Mouse (Mus musculus): ENCODE measurements around the gene Bcl11a. TPM values are rescaled to one million over a fixed set of nuclear protein-coding genes. Genes with fewer than 3 reads are reported as not detected.

Gene Bcl11a
- total and polyA plus RNA-seq, 3 experiments, result 25.4 to 93.2 (median 53.5) TPM

DNA sequence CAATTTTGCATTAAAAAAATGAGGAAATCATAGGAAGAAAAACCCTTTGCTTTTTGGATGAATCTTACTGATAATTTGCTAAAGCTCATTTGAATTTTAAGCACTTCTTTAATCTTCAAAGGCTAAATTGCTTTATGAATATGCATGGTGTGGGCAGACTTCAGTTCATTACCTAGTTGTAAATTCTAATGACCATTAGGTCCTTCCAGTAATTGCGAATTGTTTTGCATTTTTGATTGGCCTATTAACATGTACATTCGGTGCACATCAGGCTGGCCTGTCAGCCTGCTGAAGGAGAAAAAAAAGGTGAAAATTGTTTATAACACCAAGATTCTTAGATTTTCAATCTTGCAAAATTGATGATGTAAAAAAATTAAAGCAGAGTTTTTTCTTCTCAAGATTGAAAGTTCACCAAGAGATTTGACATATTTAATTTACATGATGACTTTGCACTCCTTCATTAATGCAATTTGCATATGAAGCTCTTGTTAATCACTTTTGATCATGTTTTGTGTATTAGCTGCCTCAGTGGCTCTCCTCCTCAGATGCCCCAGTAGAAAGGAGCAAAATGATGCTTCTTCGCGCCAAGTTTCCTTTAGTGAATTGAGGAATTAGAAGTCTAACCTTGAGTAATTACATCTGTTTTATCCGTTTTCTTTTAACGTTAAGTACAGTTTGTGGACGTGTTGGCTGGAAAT, 17.9 kb downstream of the Bcl11a start:
- no peak overlapping the region for H3K4me3 ChIP-seq (ENCODE audit: low read depth, low read length)
- ATAC-seq (ENCODE audit: extremely low read depth, insufficient number of reproducible peaks, low FRiP score, poor library complexity, severe bottlenecking), result no peak
- no peaks in the 10 kb centered on the region for H3K27me3 ChIP-seq (ENCODE audit: insufficient read depth, low read length)
- DNase-seq (ENCODE audit: low spot score), result no peak
- TF ChIP-seq GATA2 (IDR thresholded peaks at IDR 0.05; ENCODE audit: borderline replicate concordance, low read depth, low read length), result no peak
- TF ChIP-seq CTCF (IDR thresholded peaks at IDR 0.05; ENCODE audit: low read depth, low read length), result no peak
- no peak for TF ChIP-seq TAL1 (conservative IDR thresholded peaks at IDR 0.05; ENCODE audit: low read depth, low read length)
- no peak for TF ChIP-seq GATA1 (IDR thresholded peaks at IDR 0.05; ENCODE audit: borderline replicate concordance, low read length)
- no peak for TF ChIP-seq POLR2AphosphoS5 (IDR thresholded peaks at IDR 0.05; ENCODE audit: insufficient replicate concordance, low read depth, low read length)
- H3K36me3 ChIP-seq (replicated peaks), result peaks cover 66% of the 10 kb centered on the region
- peaks cover 75% of the 10 kb centered on the region for H3K4me1 ChIP-seq (ENCODE audit: insufficient read depth, low read depth, low read length)
- no peaks in the 10 kb centered on the region for H3K9me3 ChIP-seq (replicated peaks)

DNA sequence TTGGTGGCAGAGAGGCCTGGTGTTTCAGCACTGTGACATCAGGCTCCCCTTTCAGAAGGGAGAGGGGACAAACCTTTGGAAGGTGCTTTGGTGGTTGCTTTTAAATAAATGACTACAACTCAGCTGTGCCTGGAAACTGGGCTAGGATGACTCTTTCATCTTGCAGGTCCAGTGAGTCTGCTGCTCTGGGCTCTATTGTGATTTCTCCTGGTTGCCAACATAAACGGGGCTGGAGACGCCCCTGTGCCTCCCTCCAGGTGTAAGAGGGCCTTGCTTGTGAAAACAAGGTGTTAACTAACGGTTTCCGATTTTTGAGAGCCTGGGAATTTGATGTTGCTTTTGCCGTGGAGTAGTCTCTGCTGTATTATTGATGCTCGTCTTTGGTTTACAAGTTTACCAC, 18.6 kb downstream of the Bcl11a start:
- peaks cover 78% of the 10 kb centered on the region for H3K4me1 ChIP-seq (ENCODE audit: insufficient read depth, low read depth, low read length)

GRCm38 (mm10) chr11:24097026-24097425, 19.2 kb downstream of the Bcl11a start:
- H3K9me3 ChIP-seq (replicated peaks), result no peaks in the 10 kb centered on the region
- ATAC-seq (ENCODE audit: extremely low read depth, insufficient number of reproducible peaks, low FRiP score, poor library complexity, severe bottlenecking), result no peak
- peaks cover 66% of the 10 kb centered on the region for H3K36me3 ChIP-seq (replicated peaks)
- DNase-seq (ENCODE audit: low spot score), result no peak
- no peaks in the 10 kb centered on the region for H3K27me3 ChIP-seq (ENCODE audit: insufficient read depth, low read length)
- H3K4me1 ChIP-seq (ENCODE audit: insufficient read depth, low read depth, low read length), result peaks cover 80% of the 10 kb centered on the region
- H3K4me3 ChIP-seq (ENCODE audit: low read depth, low read length), result no peak overlapping the region
- TF ChIP-seq GATA2 (IDR thresholded peaks at IDR 0.05; ENCODE audit: borderline replicate concordance, low read depth, low read length) (no peak), CTCF (IDR thresholded peaks at IDR 0.05; ENCODE audit: low read depth, low read length) (no peak), TAL1 (conservative IDR thresholded peaks at IDR 0.05; ENCODE audit: low read depth, low read length) (no peak), POLR2AphosphoS5 (IDR thresholded peaks at IDR 0.05; ENCODE audit: insufficient replicate concordance, low read depth, low read length) (no peak), GATA1 (IDR thresholded peaks at IDR 0.05; ENCODE audit: borderline replicate concordance, low read length) (no peak)

More for the DNA sequence above, 18.6 kb downstream of the Bcl11a start:
- DNase-seq (ENCODE audit: low spot score), result no peak
- Histone ChIP-seq H3K9me3 (replicated peaks) (no peaks in the 10 kb centered on the region), H3K4me3 (ENCODE audit: low read depth, low read length) (no peak overlapping the region), H3K36me3 (replicated peaks) (peaks cover 65% of the 10 kb centered on the region), H3K27me3 (ENCODE audit: insufficient read depth, low read length) (no peaks in the 10 kb centered on the region)
- TF ChIP-seq POLR2AphosphoS5 (IDR thresholded peaks at IDR 0.05; ENCODE audit: insufficient replicate concordance, low read depth, low read length) (no peak), TAL1 (conservative IDR thresholded peaks at IDR 0.05; ENCODE audit: low read depth, low read length) (no peak), GATA2 (IDR thresholded peaks at IDR 0.05; ENCODE audit: borderline replicate concordance, low read depth, low read length) (no peak), GATA1 (IDR thresholded peaks at IDR 0.05; ENCODE audit: borderline replicate concordance, low read length) (no peak), CTCF (IDR thresholded peaks at IDR 0.05; ENCODE audit: low read depth, low read length) (no peak)
- no peak for ATAC-seq (ENCODE audit: extremely low read depth, insufficient number of reproducible peaks, low FRiP score, poor library complexity, severe bottlenecking)

GRCm38 (mm10) chr11:24098069-24098468, 20.2 kb downstream of the Bcl11a start:
- H3K36me3 ChIP-seq (replicated peaks), result peaks cover 71% of the 10 kb centered on the region
- TF ChIP-seq GATA1 (IDR thresholded peaks at IDR 0.05; ENCODE audit: borderline replicate concordance, low read length) (no peak), CTCF (IDR thresholded peaks at IDR 0.05; ENCODE audit: low read depth, low read length) (no peak), GATA2 (IDR thresholded peaks at IDR 0.05; ENCODE audit: borderline replicate concordance, low read depth, low read length) (no peak), TAL1 (conservative IDR thresholded peaks at IDR 0.05; ENCODE audit: low read depth, low read length) (no peak), POLR2AphosphoS5 (IDR thresholded peaks at IDR 0.05; ENCODE audit: insufficient replicate concordance, low read depth, low read length) (no peak)
- no peaks in the 10 kb centered on the region for H3K27me3 ChIP-seq (ENCODE audit: insufficient read depth, low read length)
- DNase-seq (ENCODE audit: low spot score) (no peak), ATAC-seq (ENCODE audit: extremely low read depth, insufficient number of reproducible peaks, low FRiP score, poor library complexity, severe bottlenecking) (no peak)
- peaks cover 84% of the 10 kb centered on the region for H3K4me1 ChIP-seq (ENCODE audit: insufficient read depth, low read depth, low read length)
- no peak overlapping the region for H3K4me3 ChIP-seq (ENCODE audit: low read depth, low read length)
- H3K9me3 ChIP-seq (replicated peaks), result no peaks in the 10 kb centered on the region

- no peak for TF ChIP-seq GATA1 (IDR thresholded peaks at IDR 0.05; ENCODE audit: borderline replicate concordance, low read length)
- TF ChIP-seq CTCF (IDR thresholded peaks at IDR 0.05; ENCODE audit: low read depth, low read length), result no peak
- TF ChIP-seq GATA2 (IDR thresholded peaks at IDR 0.05; ENCODE audit: borderline replicate concordance, low read depth, low read length), result no peak
- no peak for TF ChIP-seq POLR2AphosphoS5 (IDR thresholded peaks at IDR 0.05; ENCODE audit: insufficient replicate concordance, low read depth, low read length)
- no peak for TF ChIP-seq TAL1 (conservative IDR thresholded peaks at IDR 0.05; ENCODE audit: low read depth, low read length)
- DNase-seq (ENCODE audit: low spot score) (no peak), ATAC-seq (ENCODE audit: extremely low read depth, insufficient number of reproducible peaks, low FRiP score, poor library complexity, severe bottlenecking) (no peak)
- Histone ChIP-seq H3K4me1 (ENCODE audit: insufficient read depth, low read depth, low read length) (peaks cover 86% of the 10 kb centered on the region), H3K36me3 (replicated peaks) (peaks cover 72% of the 10 kb centered on the region), H3K27me3 (ENCODE audit: insufficient read depth, low read length) (no peaks in the 10 kb centered on the region), H3K9me3 (replicated peaks) (no peaks in the 10 kb centered on the region), H3K4me3 (ENCODE audit: low read depth, low read length) (peak overlapping the region; percentile 58; the same call in 1 of the 2 replicates)
These were observed 20.8 kb downstream of the Bcl11a start for GRCm38 (mm10) chr11:24098662-24099061.

- DNase-seq (ENCODE audit: low spot score), result no peak
- no peak for ATAC-seq (ENCODE audit: extremely low read depth, insufficient number of reproducible peaks, low FRiP score, poor library complexity, severe bottlenecking)
These were observed 21.4 kb downstream of the Bcl11a start for GRCm38 (mm10) chr11:24099215-24099614.

More at GRCm38 (mm10) chr11:24099215-24099614, 21.4 kb downstream of the Bcl11a start:
- Histone ChIP-seq H3K9me3 (replicated peaks) (no peaks in the 10 kb centered on the region), H3K4me3 (ENCODE audit: low read depth, low read length) (peak overlapping the region; percentile 58; the same call in 1 of the 2 replicates), H3K27me3 (ENCODE audit: insufficient read depth, low read length) (no peaks in the 10 kb centered on the region), H3K4me1 (ENCODE audit: insufficient read depth, low read depth, low read length) (peaks cover 84% of the 10 kb centered on the region), H3K36me3 (replicated peaks) (peaks cover 71% of the 10 kb centered on the region)
- no peak for TF ChIP-seq GATA1 (IDR thresholded peaks at IDR 0.05; ENCODE audit: borderline replicate concordance, low read length)

Measured in G1E (cell line).